ENCODE assay signal across 7 mouse cellular contexts in the genomic region with DNA sequence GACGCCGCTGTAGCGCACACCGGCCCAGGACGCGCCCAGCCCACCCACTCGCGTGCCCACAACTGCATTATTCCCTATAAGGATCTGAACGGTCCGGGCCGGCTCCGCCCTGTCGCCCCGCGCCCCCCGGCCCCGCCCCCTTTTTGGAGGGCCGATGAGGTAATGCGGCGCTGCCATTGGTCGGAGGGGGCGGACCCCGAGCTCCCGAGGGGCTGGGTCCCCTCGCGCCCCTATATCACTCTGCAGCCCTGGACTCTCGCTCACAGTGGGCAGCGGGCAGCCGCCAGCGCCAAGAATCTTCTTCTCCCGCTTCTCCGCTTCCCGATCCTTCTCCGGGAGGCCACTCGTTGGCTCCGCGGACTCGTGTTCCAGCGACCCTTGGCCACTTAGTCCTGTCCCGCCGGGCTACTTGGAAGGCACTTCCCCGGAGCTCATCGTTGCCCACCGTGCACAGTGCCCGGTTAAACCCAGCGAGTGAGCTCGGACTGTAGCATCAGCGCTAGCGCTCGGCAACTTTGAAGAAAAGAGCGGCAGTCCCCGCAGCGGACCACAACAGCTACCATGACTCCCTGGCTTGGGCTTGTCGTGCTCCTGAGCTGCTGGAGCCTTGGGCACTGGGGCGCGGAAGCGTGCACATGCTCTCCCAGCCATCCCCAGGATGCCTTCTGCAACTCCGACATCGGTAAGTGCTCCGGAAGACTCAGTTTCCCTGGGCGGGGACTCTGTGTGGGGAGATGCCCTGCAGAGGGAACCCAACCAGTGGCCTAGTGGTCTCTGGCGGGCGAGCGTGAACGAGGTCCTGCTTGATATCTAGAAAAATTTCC. TPM values are rescaled to one million over a fixed set of nuclear protein-coding genes. Genes with fewer than 3 reads are reported as not detected.
DNase-seq lines count a peak whose midpoint lies in the region; ATAC-seq and TF ChIP-seq lines count a peak whose summit lies in the region.

Timp3 (plus strand) TSS at position 80 of the 824 bp plus-strand sequence.

- peak within 1 kb of the TSS; percentile 59 for H3K9ac ChIP-seq in hindbrain, embryonic 15.5 days

- intact Hi-C loops in gastrocnemius, postnatal 14 days (cut with DNase I; ENCODE audit: low total_unique reads), result loop anchor here (5.0 kb wide), 1 partner anchor 152 kb away; no protein-coding TSS in a partner anchor
- intact Hi-C loops in left cerebral cortex, adult 2 months (cut with DNase I), result loop anchor here (5.0 kb wide), 2 partner anchors 42 to 57 kb away; no protein-coding TSS in a partner anchor

- TF ChIP-seq CTCF in left cerebral cortex, adult 2 months (IDR thresholded peaks at IDR 0.05), result no peak

- under 1% methylated on average over 52 of the region's 65 CpGs for WGBS in hindbrain, embryonic 15.5 days

- H3K4me2 ChIP-seq in hindbrain, embryonic 15.5 days, result peak within 1 kb of the TSS; percentile 79

- peak; percentile 93 to 98 for DNase-seq in adrenal gland, adult (ENCODE audit: inconsistent age in 2 of 2, low spot score in 1 of 2)
- peak; percentile 76 for DNase-seq in embryo, embryonic 10 days (ENCODE audit: low spot score)
- DNase-seq in gastrocnemius, postnatal 14 days, result peak; percentile 78
- DNase-seq in left cerebral cortex, adult 2 months (ENCODE audit: extremely low spot score in 1 of 2, low spot score in 2 of 2), result peak; percentile 42 to 58
- DNase-seq in lung, postnatal 25 days (ENCODE audit: low spot score), result peak; percentile 87
- peak; percentile 77 to 82 for DNase-seq in right cerebral cortex, postnatal 10 days (ENCODE audit: low spot score in 2 of 2)

- H3K9me3 ChIP-seq in hindbrain, embryonic 15.5 days, result no peaks in the 10 kb centered on the region

- peak; percentile 75 for ATAC-seq in hindbrain, embryonic 15.5 days (ENCODE audit: low FRiP score, low read depth)

- peaks cover 5% of the 10 kb centered on the region for H3K27me3 ChIP-seq in hindbrain, embryonic 15.5 days

- H3K27ac ChIP-seq in hindbrain, embryonic 15.5 days (replicated peaks), result peak within 1 kb of the TSS; percentile 54
- H3K27ac ChIP-seq in left cerebral cortex, adult 2 months, result peak within 1 kb of the TSS; percentile 81

- peak within 1 kb of the TSS; percentile 45 for H3K4me3 ChIP-seq in hindbrain, embryonic 15.5 days
- peak within 1 kb of the TSS; percentile 68 for H3K4me3 ChIP-seq in left cerebral cortex, adult 2 months

- no peaks in the 10 kb centered on the region for H3K36me3 ChIP-seq in hindbrain, embryonic 15.5 days

- peaks cover 51% of the 10 kb centered on the region for H3K4me1 ChIP-seq in hindbrain, embryonic 15.5 days (replicated peaks)

RNA-seq across cellular contexts. Expression of gene Timp3, which starts in this region (rescaled TPM):
- total RNA-seq in gastrocnemius, postnatal 14 days (2021), result 10 to 100 TPM; 80.1 to 91.6 TPM
- 42.2 and 47.0 TPM in 2 replicates for polyA plus RNA-seq in hindbrain, embryonic 15.5 days (2015; fragmentation: Nextera tagmentation; extraction: Ambion mirVana)
- 10 to 100 TPM; 63.7 to 64.9 TPM for total RNA-seq in left cerebral cortex, adult 2 months (2021)

Comparison
In these comparisons a context has a peak if more than half of its experiments do, and no peak if none do; other contexts are left out.
1. Peak in every context shown above with its lines: DNase-seq, ATAC-seq, H3K4me3 ChIP-seq and H3K27ac ChIP-seq.